Mouse (Mus musculus) heart, postnatal 0 days (tissue): ENCODE results near the gene Fads1.

ENCODE experiments used
- CTCF ChIP-seq: IDR thresholded peaks from 2 replicates; pipeline ENCODE4 v1.5.1; 2016; ENCODE audit warnings: antibody characterized with exemption, control low read depth, low read depth
- EP300 ChIP-seq: IDR thresholded peaks from 2 replicates; pipeline ENCODE4 v1.6.1; 2016; ENCODE audit warnings: antibody characterized with exemption, low read depth

- TF ChIP-seq CTCF (no peak), EP300 (no peak)
These were observed 12.6 kb downstream of the Fads1 start for GRCm38 (mm10) chr19:10195252-10195651.
